Mouse (Mus musculus): ENCODE data around the gene Mthfsd.
"Not testable (repeated sequence)": the region's sequence is repeated elsewhere in the genome, so short reads cannot be mapped to it uniquely, and the experiment has no call there.

Gene Mthfsd

DNA sequence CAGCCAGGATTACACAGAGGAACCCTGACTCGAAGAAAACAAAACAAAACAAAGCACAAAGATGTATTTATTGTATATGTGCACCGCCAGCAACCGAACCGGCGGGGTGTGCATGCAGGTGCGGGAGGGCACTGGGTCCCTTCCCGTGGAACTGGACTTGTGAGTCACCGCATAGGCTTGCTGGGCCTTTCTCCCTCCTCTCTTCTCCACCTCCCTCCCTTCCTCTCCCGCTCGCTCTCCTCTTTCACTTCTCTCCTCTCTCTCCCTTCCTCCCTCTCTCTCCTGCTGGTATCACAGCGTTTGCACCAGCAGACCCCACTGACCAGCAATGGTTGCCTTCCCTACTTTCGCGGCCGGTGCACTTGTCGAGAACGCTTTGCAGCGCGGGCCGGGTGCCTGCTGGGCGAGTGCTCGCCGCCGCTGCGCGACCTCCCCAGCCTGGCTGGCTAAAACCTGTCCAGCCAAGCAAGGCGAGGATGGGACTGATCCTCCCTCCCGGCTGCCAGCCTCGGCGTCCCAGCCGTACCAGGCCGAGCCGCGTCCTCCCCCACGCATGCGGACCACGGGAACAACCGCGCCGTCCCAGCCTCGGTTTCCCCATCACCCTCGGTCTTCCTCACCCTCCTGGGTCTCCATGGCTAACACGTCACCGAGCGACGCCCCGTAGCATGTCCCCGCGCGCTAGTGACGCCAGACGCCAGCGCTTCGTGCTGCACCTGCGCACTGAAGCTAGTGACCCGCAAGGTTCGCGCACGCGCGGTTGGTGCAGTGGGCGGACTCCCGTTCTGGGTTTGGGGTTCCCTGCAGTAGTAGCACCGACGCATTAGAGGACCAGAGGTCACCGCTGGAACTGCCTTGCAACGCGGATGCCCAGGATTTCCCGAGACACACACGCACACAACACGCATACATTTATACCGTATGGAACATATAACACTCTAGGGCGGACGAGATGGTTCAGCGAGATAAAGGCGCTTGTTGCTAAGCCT is at the start of gene Mthfsd:
Gene Mthfsd (minus strand): TSS at position 725 of the 989 bp plus-strand sequence.
- peak; percentile 80 for DNase-seq (ENCODE audit: low read depth, low spot score)

DNA sequence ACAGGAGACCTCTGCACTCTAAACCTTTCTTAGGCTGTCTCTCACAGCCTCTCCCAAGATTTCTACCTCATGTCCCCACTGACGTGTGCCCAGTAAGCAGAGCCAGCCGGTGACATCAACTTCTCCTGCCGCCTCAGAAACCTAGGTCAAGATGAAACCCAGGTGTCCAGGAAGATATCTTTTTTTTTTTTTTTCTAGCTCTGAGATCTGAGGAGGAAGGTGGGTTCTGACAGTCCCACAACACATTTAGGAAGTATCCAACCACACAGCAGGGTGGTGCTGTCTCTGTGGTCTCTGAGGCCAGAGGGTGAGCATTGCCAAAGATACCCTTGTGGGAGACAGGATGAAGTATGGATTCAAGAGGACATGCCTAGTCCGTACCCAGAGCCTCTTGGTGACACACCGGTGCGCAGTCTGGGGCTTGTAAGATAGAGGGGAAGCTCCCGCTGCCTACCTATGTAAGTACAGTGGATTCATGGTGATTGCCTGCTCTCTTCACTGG is 48.8 kb upstream of the Mthfsd start:
- no peak for DNase-seq (ENCODE audit: low read depth, low spot score)

DNA sequence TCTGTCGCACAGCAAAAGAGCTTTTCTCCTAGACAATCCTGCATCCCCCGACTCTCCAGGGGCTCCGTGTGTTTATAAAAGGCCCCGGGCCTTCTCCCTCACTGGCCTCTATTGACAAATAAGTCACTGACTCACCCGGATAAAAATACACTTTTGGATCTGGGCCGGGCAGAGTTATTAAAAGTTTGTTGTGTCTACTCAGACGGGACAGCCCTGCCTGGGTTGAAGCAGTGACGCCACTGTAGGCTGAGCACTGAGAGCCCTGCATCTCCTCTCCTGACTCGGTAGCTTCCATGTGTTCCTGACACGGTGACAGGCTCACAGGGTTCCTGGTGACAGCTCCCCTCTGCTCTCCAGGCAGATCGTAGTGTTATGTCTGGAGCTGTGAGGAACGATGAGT is 44.2 kb upstream of the Mthfsd start:
- no peak for DNase-seq (ENCODE audit: low read depth, low spot score)

DNA sequence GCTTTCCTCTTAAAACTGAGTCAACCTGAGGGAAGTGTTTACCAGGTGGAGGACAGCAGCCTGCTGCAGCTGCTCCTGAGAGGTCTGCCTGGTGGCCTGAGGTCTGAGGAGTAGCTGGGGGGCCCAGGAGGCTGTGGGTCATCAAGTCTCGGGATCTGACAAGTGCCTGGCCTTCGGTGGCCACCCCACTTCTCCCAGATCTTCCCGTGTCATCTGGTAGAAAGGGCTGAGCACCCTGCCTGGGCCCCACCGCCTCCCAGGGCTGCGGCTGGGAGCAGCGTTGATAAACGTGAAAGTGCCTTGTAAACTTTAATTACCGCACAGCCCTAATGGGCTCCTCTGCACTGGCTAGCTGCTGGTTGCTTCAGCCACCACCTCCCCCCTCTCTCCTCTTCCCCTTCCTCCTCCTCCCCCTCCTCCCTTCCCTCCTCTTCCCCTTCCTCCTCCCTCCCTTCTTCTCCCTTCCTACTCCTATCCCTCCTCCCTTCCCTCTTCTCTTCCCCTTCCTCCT is 40.4 kb upstream of the Mthfsd start:
- no peak for DNase-seq (ENCODE audit: low read depth, low spot score)

DNA sequence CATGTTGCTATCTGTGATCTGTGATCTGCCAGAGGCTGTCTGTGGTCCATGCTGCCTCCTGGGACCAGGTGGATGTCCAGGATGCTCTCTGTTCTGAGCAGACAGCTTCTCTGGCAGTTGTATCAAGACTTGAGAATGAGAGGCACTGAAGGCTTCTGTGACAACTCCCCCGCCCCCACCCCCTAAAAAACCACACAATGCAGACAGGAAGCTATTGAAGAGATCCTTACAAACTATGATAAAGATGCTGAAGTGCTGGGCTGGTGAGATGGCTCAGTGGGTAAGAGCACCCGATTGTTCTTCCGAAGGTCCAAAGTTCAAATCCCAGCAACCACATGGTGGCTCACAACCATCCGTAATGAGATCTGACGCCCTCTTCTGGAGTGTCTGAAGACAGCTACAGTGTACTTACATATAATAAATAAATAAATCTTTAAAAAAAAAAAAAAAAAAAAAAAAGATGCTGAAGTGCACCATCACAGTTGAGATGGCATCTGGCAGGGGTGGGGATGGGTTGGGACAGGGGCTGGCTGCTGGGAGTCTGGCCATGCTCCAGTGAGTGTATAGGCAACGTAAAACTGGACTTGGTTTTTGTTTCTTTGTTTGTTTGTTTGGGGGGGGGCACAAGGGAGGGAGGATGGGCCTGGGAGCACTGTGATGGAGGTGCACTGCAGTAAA is 37.4 kb upstream of the Mthfsd start:
- DNase-seq (ENCODE audit: low read depth, low spot score) = not testable (repeated sequence)

DNA sequence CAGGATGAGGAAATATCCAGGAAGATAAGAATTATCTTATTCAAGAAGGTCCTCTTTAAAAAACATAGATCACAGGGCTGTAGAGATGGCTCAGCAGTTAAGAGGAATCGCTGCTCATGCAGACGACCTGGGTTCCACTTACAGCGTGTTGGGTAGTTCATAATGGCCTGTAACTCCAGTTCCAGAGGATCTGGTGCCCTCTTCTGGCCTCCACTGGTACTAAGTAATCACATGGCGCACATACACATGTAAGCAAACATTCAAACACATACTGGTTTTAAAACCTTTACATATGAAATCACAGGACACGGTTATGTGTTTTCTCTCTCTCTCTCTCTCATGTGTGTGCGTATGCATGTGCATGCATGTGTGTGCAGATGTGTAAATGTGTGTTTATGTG is 28.7 kb upstream of the Mthfsd start:
- DNase-seq (ENCODE audit: low read depth, low spot score) = no peak

DNA sequence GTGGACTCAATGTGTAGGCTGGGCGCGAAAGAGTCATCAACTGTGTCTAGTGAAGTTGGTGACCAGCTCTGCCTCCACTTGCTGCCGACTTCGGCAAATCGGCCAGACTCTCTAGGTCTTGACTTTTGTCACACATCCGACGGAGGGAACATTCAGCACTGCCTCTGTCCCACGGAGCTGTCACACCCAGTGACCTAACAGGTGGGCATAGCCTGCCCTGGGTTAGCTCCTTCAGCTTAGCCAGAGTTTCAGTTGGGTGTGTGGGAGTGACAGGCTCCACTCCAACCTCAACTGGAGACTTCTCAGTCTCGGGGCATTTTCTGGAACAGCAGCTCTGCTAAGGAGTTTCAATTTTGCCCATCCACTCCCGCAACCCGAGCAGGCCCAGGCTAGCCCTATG is 26.3 kb upstream of the Mthfsd start:
- no peak for DNase-seq (ENCODE audit: low read depth, low spot score)

DNA sequence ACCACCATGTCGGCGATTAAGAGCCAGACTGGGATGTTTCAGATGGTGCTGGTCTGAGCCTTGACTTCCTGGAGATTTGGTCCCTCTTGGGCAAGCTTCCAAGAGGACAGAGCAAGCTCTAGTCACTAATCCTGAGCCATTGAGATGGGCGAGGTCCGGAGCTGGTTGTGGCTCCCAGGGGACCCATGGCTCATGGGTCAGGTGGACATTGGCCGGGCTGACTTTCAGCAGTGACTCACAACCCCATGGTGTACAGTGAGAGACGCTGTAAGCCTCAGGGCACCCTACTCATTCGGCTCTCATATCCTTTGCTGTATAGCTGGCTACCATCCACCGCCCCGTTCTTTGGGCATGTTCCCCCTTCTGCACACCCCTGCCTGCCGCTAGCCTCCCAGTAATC is 25.9 kb upstream of the Mthfsd start:
- DNase-seq (ENCODE audit: low read depth, low spot score) = no peak

DNA sequence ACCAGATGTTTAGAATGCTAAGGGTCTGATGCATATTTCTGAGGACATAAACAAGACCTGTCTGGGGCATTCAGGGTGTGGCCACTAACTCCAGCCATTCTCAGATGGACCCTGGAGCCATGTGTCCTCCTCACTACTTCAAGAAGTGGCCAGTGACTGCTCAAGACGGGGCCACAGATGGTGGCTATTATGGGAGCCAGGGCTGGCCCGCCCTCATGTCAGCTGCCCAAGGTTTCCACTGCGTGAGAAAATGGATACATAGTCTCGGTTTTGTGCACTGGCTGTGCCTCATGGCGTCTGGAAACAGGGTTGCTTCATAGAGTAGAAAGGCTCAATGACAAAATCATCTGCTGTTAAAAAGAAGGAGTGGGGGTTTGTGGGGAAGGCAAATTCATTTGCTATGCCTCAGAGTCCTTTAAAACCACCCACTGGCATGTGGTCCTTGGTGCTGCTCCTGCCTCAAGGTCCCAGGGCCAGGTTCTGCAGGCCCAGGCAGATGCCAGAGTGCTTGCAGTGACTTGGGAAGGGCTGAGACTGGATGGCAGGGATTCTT is 24.8 kb upstream of the Mthfsd start:
- DNase-seq (ENCODE audit: low read depth, low spot score) = no peak

DNA sequence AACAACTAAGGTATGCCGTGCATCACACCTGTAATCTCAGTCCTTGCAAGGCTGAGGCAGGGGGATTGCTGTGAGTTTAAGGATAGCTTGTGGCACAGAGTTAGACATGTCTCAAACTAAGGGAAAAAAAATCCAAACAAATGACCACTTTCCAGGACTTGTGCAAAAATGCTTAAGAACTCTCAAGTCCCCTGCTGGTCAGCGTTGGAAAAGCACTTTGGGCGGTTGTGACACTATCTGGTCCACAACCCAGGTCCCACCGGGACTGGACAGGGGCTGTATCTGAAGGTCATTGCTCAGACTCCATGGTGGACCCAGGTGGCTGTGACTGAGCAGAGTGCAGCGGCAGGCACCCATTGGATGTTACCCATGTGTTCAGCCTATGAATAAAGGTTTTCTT is 22.3 kb upstream of the Mthfsd start:
- no peak for DNase-seq (ENCODE audit: low read depth, low spot score)

DNA sequence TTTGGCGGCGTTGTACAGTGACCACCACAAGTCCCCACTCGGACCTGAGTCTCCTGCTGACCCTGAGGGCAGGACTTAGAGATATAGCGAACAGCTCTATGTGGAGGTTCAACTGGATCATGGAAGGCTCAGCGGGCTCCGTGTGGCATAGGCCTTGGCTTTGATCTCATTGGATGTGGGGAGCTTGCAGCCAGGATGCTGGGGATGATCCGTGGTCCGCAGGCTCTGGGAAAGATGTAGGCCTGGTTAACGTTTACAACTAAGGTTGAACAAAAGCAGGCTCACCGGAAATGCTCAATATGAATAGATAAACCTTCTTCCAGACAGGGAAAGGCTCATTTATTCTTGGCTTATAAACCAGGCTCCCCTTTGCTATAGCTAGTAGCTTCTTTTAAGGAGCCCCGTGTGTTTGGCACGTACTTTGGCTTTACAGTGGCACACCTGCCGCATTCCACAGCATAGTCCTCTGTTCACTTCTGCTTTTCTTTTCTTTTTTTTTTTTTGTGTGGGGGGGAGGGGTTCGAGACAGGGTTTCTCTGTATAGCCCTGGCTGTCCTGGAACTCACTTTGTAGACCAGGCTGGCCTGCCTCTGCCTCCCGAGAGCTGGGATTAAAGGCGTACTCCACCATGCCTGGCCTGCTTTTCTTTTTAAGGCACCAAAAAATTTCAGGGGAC is 21.2 kb upstream of the Mthfsd start:
- DNase-seq (ENCODE audit: low read depth, low spot score) = no peak

DNA sequence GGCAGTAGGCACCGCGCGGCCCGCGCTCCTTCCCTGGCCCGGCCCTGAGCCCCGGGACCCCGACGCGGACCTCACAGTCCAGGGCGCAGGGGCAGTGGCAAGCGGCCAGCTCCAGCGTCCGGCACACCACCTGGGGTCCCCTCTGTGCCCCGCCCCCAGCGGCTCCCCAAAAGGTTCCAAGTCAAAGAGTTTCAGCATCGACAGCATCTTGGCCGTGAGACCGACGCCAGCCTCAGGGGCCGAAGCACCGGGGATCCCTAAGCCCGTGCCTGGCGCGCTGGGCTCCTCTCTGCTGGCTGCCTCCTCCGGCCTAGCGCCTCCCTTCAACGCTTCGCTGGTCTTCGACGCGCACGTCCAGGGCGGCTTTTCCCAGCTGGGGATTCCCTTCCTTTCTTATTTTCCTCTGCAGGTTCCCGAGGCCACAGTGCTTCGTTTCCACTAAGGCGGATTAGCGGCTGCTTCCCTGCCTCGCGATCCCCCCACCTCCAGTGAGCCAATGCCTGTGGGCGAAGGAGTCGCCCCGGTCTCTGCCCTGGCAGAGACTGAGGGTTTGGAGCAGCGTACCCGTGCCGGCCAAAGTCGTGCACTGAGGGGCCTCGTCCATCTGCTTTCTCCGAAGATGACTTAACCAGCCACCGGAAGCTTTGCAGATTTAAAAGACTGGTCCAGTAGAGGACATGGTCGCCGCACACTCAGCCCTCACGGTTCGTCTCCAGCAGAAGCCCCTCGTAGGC is 20.5 kb upstream of the Mthfsd start:
- no peak for DNase-seq (ENCODE audit: low read depth, low spot score)

DNA sequence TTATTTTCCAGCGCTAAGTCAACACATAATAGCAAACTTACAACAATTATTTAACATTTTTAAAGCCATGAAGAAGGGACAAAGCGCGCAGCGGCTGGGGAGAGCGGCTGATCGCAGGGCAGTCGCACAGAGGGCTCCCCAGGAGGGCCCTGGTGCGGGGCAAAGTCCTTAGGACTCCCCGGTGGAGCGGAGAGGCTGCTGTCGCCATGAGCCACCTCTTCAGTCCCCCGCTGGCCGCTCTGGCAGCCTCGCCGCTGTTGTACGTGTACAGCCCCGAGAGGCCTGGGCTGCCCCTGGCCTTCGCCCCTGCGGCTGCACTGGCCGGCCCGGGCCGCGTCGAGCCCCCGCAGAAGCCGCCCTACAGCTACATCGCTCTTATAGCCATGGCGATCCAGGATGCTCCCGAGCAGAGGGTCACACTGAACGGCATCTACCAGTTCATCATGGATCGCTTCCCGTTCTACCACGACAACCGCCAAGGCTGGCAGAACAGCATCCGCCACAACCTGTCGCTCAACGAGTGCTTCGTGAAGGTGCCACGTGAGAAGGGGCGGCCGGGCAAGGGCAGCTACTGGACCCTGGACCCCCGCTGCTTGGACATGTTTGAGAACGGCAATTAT is 19.7 kb upstream of the Mthfsd start, which contains the start of gene Foxl1:
Gene Foxl1 (plus strand): TSS at position 185 of the 620 bp plus-strand sequence.
- no peak for DNase-seq (ENCODE audit: low read depth, low spot score)

DNA sequence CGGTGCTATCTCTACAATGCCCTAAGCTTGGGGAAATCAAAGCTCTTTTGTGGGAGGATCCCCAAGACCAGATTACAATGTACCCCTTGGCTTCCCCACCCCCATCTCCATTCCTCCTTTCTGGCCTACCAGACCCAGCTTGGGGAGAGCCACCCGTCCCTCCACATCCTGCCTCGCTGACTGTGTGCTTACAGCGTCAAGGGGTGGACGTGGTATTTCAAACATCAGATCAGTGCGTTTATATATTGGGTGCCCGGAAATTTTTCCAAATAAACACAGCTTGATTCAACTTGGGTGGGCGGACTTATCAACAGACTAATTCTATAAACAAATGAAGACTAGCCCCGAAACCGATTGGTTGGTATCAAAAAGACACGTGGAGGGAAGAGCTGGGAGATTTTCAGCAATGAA is 19.1 kb upstream of the Mthfsd start:
- DNase-seq (ENCODE audit: low read depth, low spot score) = no peak

DNA sequence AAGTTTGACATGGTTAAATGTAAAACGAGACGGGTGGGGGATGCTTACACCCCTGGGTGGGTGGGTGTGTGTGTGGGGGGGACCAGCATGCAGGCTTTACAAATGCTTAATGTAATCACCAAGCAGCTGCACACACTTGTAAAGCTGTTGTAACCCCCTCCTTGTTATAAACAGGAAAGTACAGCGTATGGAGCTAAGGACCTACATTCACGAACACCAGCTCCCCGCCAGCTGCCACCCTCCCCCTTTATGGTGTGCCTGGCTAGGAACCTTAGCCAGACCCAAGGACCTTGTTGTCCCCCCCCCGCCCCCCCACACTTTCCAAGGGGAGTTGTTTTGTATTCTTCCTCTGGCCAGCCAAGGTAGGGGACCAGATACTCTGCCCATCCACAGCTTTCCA is 18.5 kb upstream of the Mthfsd start:
- no peak for DNase-seq (ENCODE audit: low read depth, low spot score)

DNA sequence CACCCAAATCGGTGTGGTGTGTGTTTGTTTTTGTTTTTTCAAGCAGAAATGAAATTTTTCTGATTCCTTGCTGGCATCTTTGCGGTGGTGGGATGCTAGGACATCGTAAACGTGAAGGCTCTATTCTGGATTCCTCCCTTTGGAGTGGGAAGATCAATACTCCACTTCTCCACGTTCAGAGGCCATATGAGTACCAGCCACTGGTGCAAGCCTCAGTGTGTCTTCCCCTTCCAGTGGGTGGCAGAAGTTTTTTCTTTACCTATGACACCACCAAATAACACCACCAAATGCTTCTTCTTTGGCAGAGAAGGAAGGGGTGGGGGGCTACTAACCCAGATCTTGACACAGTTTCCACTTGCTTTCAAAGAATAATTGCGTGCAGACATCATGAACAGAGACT is 18.0 kb upstream of the Mthfsd start:
- DNase-seq (ENCODE audit: low read depth, low spot score) = no peak

DNA sequence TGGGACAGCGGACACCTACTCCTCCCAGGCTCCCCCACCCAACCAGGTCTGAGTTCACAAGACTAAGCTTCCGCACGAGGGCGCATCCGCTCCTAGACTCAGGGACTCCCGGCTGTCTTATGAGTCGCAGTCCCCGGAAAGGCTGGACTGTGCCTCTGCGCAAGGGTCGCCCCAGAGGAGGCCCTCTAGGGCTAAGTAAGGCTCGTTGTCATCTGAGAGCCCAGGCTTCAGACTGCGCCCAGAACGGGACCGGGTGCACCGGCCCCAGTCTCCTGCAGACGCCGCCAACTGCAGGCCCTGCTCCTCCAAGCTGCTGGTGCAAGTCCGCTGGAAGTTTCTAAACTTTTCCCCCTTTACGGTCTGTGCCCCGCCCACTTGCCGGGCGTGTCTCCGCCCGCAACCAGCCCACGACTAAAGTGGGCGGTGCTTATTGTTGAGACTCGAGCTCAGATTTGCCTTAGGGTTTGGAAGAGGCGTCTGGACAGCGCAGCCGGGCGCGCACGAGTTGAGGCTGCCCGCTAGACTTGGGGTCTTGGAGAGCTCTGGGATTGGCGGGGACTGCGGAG is 17.2 kb upstream of the Mthfsd start:
- DNase-seq (ENCODE audit: low read depth, low spot score) = no peak

DNA sequence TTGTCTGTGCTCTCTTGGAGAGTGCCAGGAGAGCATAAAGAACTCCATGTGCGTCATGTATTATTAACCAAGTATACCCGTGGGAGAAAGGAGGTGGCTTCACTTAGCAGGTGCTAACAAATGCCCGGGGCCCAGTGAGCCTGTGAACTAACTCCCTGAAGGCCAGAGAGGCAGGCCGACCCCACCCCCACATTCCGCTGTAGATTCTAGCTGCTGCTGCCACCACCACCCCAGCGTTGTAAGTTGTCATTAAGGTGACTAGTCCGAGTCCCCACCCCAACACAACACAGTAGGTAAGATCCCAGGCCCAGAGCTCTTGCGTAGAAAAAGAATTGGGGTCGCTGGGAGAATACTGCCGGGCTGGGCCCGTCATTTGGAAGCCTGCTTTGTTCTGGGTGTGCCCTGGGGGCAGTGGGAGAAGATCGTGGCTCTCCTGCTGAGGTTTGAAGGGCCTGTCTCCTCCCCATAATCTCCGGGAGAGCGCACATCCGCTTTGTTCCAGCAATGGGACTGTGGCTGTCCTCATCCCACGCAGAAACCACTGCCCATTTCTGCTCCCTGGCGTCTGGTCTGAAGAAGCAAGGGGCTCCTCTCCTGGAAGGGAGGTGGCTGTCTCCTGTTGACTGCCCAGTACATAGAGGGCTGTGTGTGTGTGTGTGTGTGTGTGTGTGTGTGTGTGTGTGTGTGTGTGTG is 16.5 kb upstream of the Mthfsd start:
- no peak for DNase-seq (ENCODE audit: low read depth, low spot score)

DNA sequence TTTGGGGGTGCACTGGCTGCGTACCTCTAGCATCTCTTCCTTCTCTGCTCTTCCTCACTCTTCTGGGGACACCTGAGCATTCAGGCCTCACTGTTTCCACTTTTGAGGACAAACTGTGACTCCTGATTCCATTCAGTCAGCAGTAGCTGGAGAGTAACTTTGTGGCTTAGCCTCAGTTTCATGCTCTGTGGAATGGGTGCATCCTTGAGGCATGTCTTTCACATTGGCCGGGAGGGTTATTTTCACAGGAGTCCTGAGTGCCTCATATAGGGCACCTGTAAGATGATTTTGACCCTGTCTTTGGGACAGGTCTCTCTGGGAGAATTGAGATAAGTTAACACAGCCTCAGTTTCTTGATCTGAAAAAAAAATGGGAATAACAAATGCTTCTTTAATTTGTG is 14.9 kb upstream of the Mthfsd start:
- no peak for DNase-seq (ENCODE audit: low read depth, low spot score)
